Mouse (Mus musculus) cerebellum, adult 2 months (tissue): ENCODE measurements around the gene Stard13.

Source experiments
- CTCF ChIP-seq: fragments of 200-500 bp; IDR thresholded peaks from 2 replicates; pipeline ENCODE4 v1.5.1; 2011; ENCODE audit warnings: low read depth, mild to moderate bottlenecking, control low read depth, low read length, moderate library complexity, borderline replicate concordance; ENCODE audit not compliant: insufficient read depth
- POLR2A ChIP-seq: fragments of 200-500 bp; IDR thresholded peaks from 2 replicates; pipeline ENCODE4 v1.6.1; 2011; ENCODE audit warnings: low read length, control low read depth, borderline replicate concordance; ENCODE audit not compliant: insufficient read depth

- no peak for TF ChIP-seq POLR2A
- no peak for TF ChIP-seq CTCF
Observed at GRCm38 (mm10) chr5:151069569-151069968, 164.1 kb downstream of the Stard13 start.
